Mouse (Mus musculus) stomach, postnatal 0 days (tissue): ENCODE data around the gene Rimklb.

Experiments used
- CTCF ChIP-seq: IDR thresholded peaks from 2 replicates; pipeline ENCODE4 v1.5.1; 2016; ENCODE audit warnings: antibody characterized with exemption, low read depth, mild to moderate bottlenecking, moderate library complexity
- EP300 ChIP-seq: optimal IDR thresholded peaks from 2 replicates; pipeline ENCODE3; 2016; ENCODE audit warnings: antibody characterized with exemption

GRCm38 (mm10) chr6:122439249-122439648 is 59.3 kb downstream of the Rimklb start:
- TF ChIP-seq CTCF: no peak
- no peak for TF ChIP-seq EP300
